Mouse (Mus musculus) lung, postnatal 0 days (tissue): ENCODE data around the gene Snapc4. TPM values are rescaled to one million over a fixed set of nuclear protein-coding genes. Genes with fewer than 3 reads are reported as not detected.

Source experiments
- ATAC-seq: fragments of 200-750 bp; cut with Nextera tagmentation; 2 replicates; pipeline ENCODE4 v1.8.0; 2017; ENCODE audit warnings: moderate library complexity
- DNase-seq: peaks from one replicate; pipeline ENCODE4 v3.0.0-alpha.2; 2016; ENCODE audit warnings: low spot score
- H3K27ac ChIP-seq: fragments of 300-500 bp; sonication (generic); 2 replicates; pipeline ENCODE4 v1.5.1; 2014; ENCODE audit warnings: antibody characterized with exemption, mild to moderate bottlenecking, low read length, mixed read lengths
- H3K27me3 ChIP-seq: fragments of 300-500 bp; sonication (generic); replicated peaks from 2 replicates; pipeline ENCODE4 v1.6.1; 2014; ENCODE audit warnings: low read length, mixed read lengths; ENCODE audit not compliant: insufficient read depth
- H3K36me3 ChIP-seq: fragments of 300-500 bp; sonication (generic); 2 replicates; pipeline ENCODE4 v1.6.1; 2014; ENCODE audit warnings: low read length, mixed read lengths; ENCODE audit not compliant: insufficient read depth
- H3K4me1 ChIP-seq: fragments of 300-500 bp; sonication (generic); 2 replicates; pipeline ENCODE4 v1.6.1; 2014; ENCODE audit warnings: antibody characterized with exemption, low read depth, low read length, mixed read lengths; ENCODE audit not compliant: insufficient read depth
- H3K4me2 ChIP-seq: fragments of 300-500 bp; sonication (generic); replicated peaks from 2 replicates; pipeline ENCODE4 v1.6.1; 2014; ENCODE audit warnings: low read depth, mild to moderate bottlenecking, low read length, moderate library complexity, mixed read lengths
- H3K4me3 ChIP-seq: fragments of 300-500 bp; sonication (generic); 2 replicates; pipeline ENCODE4 v1.5.1; 2014; ENCODE audit warnings: low read depth, low read length
- H3K9ac ChIP-seq: fragments of 300-500 bp; sonication (generic); replicated peaks from 2 replicates; pipeline ENCODE4 v1.6.1; 2014; ENCODE audit warnings: low read depth, mild to moderate bottlenecking
- H3K9me3 ChIP-seq: fragments of 300-500 bp; sonication (generic); 2 replicates; pipeline ENCODE4 v1.6.1; 2016; ENCODE audit warnings: low read length, mixed read lengths
- CTCF ChIP-seq: IDR thresholded peaks from 2 replicates; pipeline ENCODE4 v1.5.1; 2016; ENCODE audit warnings: antibody characterized with exemption, mild to moderate bottlenecking
- EP300 ChIP-seq: IDR thresholded peaks from 2 replicates; pipeline ENCODE4 v1.6.1; 2016; ENCODE audit warnings: antibody characterized with exemption, mild to moderate bottlenecking, control low read depth
- WGBS: fragments of 180-500 bp; shearing (Covaris S2); extraction: QIAGEN DNeasy Blood & Tissue Kit; methylation state at CpG from one replicate; pipeline ENCODE4 v1.1.7; 2014; 5-methylcytosine and 5-hydroxymethylcytosine counted together
- polyA plus RNA-seq: library from polyadenylated mRNA; unstranded; fragments of >200 nt; fragmentation: Nextera tagmentation; extraction: Ambion mirVana; gene quantifications from 2 replicates; pipeline ENCODE4 v1.2.1, GENCODE M21; 2015

Snapc4 gene
- polyA plus RNA-seq, 1 experiment from 2014 or later: 7.4 TPM

DNA sequence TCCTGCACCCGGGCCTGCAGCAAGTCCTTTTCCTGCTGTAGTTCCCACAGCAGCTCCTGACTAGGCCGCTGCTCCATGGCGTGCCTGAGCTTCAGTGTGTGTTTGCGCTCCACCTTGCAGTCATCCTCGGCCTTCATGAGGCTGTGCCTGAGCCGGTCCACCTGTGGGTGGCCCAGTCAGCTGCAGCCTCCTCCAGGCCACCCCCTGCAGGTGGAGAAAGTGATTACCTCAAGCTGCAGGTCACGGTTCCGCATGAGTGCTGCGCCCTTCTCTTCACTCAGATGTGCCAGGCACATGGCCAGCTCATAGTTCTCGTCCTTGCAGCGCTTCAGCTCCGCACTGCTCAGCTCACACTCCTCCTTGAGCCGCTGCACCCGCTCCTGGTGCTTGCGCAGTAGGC, 23.0 kb downstream of the Snapc4 start:
- Histone ChIP-seq H3K36me3 (no peaks in the 10 kb centered on the region), H3K4me3 (no peak overlapping the region), H3K9me3 (no peaks in the 10 kb centered on the region), H3K4me2 (no peak overlapping the region), H3K27me3 (no peaks in the 10 kb centered on the region), H3K9ac (no peak overlapping the region), H3K27ac (no peak overlapping the region), H3K4me1 (peaks cover 4% of the 10 kb centered on the region; the same call in 1 of the 2 replicates)
- TF ChIP-seq CTCF (peak; percentile 61), EP300 (no peak)
- 46% methylated on average over 15 of the region's 15 CpGs for WGBS
- DNase-seq (no peak), ATAC-seq (0 out of 2 replicates have a peak, but pooled peaks have one; percentile 8)

DNA sequence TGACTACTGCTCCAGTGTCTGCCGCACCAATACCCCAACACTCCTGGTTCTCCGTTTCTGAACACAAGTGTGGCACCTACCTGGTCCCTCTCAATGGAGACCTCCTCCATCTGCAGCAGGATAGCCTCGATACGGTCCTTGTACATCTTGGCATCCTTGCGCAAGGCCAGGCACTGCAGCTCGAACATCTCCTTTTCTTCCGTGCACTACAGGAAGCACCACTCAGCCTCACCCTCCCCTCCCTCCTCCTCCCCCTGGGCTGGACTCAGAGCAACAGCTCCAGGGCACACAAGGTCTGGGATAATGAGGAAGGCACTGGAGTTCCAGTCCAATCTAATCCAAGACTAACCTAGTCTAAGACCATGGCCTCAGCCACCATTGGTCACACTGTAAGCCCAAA, 23.8 kb downstream of the Snapc4 start:
- Histone ChIP-seq H3K4me1 (peaks cover 6% of the 10 kb centered on the region; the same call in 1 of the 2 replicates), H3K27me3 (no peaks in the 10 kb centered on the region), H3K27ac (no peak overlapping the region), H3K9me3 (no peaks in the 10 kb centered on the region), H3K9ac (no peak overlapping the region), H3K36me3 (no peaks in the 10 kb centered on the region), H3K4me2 (peak overlapping the region; percentile 6; the same call in 1 of the 2 replicates), H3K4me3 (no peak overlapping the region)
- 57% methylated on average over 7 of the region's 7 CpGs for WGBS
- no peak for TF ChIP-seq EP300
- TF ChIP-seq CTCF: no peak
- ATAC-seq: peak; percentile 18
- DNase-seq: peak; percentile 50

DNA sequence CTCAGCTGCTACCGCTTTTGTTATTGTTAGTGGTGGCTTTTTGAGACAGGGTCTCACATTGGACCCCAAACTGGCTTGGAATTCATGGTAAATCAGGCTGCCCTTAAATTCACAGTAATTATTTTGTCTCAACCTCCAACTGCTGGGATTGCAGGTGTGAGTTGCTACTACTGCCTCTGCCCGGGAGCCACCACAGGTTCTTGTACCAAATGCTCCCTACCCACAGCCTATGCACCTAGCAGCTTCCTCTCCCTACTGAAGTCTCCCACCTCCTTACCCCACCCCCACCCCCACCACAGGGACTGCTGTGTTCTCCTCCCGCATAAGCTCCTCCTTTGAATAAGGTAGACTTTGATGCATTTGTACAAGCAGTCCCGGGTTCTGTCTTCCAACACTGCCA, 24.2 kb downstream of the Snapc4 start:
- 77% methylated on average over 4 of the region's 4 CpGs for WGBS
- TF ChIP-seq CTCF (no peak), EP300 (no peak)
- H3K4me3 ChIP-seq: no peak overlapping the region
- DNase-seq (no peak), ATAC-seq (no peak)
- H3K36me3 ChIP-seq: no peaks in the 10 kb centered on the region
- no peak overlapping the region; the same call in 1 of the 2 replicates for H3K27ac ChIP-seq
- no peaks in the 10 kb centered on the region for H3K27me3 ChIP-seq
- no peaks in the 10 kb centered on the region for H3K9me3 ChIP-seq
- peak overlapping the region; percentile 6; the same call in 1 of the 2 replicates for H3K4me2 ChIP-seq
- peaks cover 7% of the 10 kb centered on the region; the same call in 1 of the 2 replicates for H3K4me1 ChIP-seq
- no peak overlapping the region for H3K9ac ChIP-seq

DNA sequence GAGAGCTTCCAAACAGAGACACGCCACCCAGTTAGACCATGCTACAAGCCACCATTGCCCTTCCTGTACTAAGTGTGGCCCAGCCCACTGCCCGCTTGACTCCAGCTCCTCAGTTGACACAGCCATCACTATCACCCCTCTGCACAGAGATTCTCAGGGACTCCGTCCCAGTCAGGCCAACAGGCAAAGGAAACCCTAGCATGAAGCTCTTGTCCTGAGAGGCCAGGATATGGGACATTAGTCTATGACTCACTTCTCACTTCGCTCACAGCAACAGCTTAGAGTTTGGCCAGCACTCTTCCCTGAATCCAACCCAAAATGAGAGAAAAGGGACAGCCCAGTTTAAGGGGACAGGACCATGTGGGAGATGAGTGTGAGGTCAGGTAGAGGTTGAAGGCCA, 26.1 kb downstream of the Snapc4 start:
- Histone ChIP-seq H3K4me2 (no peak overlapping the region), H3K27ac (no peak overlapping the region), H3K36me3 (no peaks in the 10 kb centered on the region), H3K9ac (no peak overlapping the region), H3K27me3 (no peaks in the 10 kb centered on the region), H3K4me3 (no peak overlapping the region), H3K4me1 (peaks cover 12% of the 10 kb centered on the region; the same call in 1 of the 2 replicates), H3K9me3 (no peaks in the 10 kb centered on the region)
- DNase-seq (peak; percentile 14), ATAC-seq (no peak)
- 76% methylated on average over 4 of the region's 4 CpGs for WGBS
- TF ChIP-seq EP300 (no peak), CTCF (no peak)

DNA sequence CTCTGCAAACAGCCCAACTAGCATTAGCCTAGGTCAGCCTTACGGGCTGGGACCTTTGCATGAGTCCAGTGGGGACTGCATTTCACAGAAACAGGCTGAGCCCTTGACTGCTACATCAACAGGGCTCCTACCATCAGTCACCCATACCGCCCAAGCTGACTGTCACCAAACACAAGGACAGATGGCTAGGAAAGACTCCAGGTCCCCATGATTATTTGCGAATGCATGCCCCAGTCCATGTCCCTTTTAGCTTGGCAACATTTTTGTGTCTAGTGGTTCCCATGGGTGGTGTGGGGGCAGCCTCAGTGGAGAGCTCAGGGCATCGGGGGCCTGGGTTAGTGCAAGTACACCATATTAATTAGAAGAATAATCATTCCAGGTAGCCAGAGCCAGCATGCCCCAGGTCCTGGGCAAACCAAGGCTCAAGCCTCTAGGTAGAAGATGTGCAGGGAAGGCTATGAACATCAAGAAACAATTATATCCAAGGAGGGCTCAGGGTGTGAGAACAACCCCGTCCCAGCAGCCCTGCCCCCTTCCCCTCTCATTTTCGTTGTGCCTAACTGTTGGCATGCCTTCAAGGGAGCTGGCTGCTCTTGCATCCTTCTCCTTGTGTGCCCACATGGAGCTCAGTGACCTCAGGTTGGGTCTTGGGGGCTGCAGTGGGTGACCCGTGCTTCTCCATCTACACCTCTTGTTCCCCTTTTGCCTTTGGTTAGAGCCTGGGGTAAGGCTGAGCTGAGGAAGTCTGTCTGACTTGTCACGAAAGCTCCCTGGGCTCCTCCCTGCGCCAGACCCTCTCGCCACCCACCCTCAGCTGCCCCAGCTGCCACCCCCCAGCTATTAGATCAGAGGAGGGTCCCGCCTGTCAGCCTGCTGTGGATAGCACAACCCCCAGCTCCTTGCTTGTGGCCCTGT, 27.1 kb downstream of the Snapc4 start:
- Histone ChIP-seq H3K27ac (no peak overlapping the region), H3K4me2 (no peak overlapping the region; the same call in 1 of the 2 replicates), H3K27me3 (no peaks in the 10 kb centered on the region), H3K36me3 (0 out of 2 replicates have a peak, but pooled peaks cover 1% of the 10 kb centered on the region), H3K9me3 (no peaks in the 10 kb centered on the region), H3K4me1 (peaks cover 20% of the 10 kb centered on the region; the same call in 1 of the 2 replicates), H3K9ac (peak overlapping the region; percentile 69; the same call in 1 of the 2 replicates), H3K4me3 (no peak overlapping the region)
- DNase-seq (no peak), ATAC-seq (no peak)
- TF ChIP-seq EP300 (no peak), CTCF (no peak)
- WGBS: 86% methylated on average over 11 of the region's 11 CpGs

DNA sequence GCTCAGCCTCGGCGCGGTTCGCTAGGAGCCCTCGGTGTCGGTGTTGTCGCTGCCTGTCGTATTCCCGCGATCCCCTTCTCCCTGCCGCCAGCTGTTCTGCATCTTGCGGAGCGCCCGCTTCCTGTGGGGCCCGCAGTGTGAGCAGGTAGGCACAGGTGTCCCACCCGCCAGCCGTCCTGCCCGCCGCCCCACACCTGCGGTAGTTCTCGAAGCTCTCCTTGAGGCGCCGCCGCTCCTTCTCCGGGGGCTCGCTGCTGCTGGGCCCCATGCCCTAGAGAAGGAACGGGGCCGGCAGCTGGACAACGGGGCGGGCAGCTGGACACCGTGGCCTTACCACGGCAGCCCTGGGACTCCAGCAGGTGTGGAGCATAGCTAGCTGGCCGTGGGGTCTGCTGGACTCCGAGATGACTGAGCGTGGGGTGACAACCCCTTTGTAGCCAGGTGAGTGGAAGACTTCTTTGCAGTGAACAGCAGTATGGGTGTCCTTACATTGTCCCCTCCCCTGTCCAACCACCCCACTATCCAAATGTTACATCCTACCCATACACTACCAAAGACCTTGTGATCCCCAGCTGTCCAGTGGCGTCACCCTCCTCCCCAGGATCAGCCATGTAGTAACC, 28.1 kb downstream of the Snapc4 start:
- ATAC-seq (peak; percentile 11; the same call in 1 of the 2 replicates), DNase-seq (peak; percentile 21)
- Histone ChIP-seq H3K4me2 (peak overlapping the region; percentile 99), H3K27ac (peak overlapping the region; percentile 71; the same call in 1 of the 2 replicates), H3K36me3 (0 out of 2 replicates have a peak, but pooled peaks cover 7% of the 10 kb centered on the region), H3K9ac (peak overlapping the region; percentile 69), H3K4me3 (peak overlapping the region; percentile 73), H3K4me1 (peaks cover 23% of the 10 kb centered on the region), H3K27me3 (no peaks in the 10 kb centered on the region), H3K9me3 (no peaks in the 10 kb centered on the region)
- 2% methylated on average over 36 of the region's 36 CpGs for WGBS
- TF ChIP-seq EP300 (no peak), CTCF (no peak)
